Mouse (Mus musculus): ENCODE measurements around the gene Rnf17. TPM values are rescaled to one million over a fixed set of nuclear protein-coding genes. Genes with fewer than 3 reads are reported as not detected.
A peak's percentile ranks its signal among the peaks of the same experiment; 100 is the strongest.

Rnf17 gene
- total and polyA plus RNA-seq, 3 experiments, result not detected

GRCm38 (mm10) chr14:56552924-56553323 lies 150.5 kb downstream of the Rnf17 start:
- peak overlapping the region; percentile 87 for H3K4me2 ChIP-seq (ENCODE audit: insufficient read depth, low read depth, poor library complexity, severe bottlenecking)
- peaks cover 9 to 26% of the 10 kb centered on the region in 2 experiments for H3K4me1 ChIP-seq (ENCODE audit: control insufficient read depth in 1 of 2, insufficient read depth in 2 of 2)
- no peaks in the 10 kb centered on the region for H3K9me3 ChIP-seq (replicated peaks; ENCODE audit: low read length)
- DNase-seq (ENCODE audit: extremely low read depth), result peak; percentile 77
- H3K36me3 ChIP-seq (replicated peaks in 1 of 2; ENCODE audit: control insufficient read depth in 1 of 2, insufficient read depth in 1 of 2, low read length in 1 of 2), result peaks cover 35 to 57% of the 10 kb centered on the region in 2 experiments
- H3K79me2 ChIP-seq (replicated peaks; ENCODE audit: control insufficient read depth, extremely low read depth, insufficient read depth, poor library complexity, severe bottlenecking), result no peaks in the 10 kb centered on the region
- dilution Hi-C loops (cut with MboI; ENCODE audit: extremely low pct_ligation_motif_present, extremely low pct_unique_long_range_greater_than_20kb, low sequenced_read_pairs), result no loop called here
- H3K27ac ChIP-seq (ENCODE audit: insufficient read depth, low read depth), result peak overlapping the region; percentile 80
- TF ChIP-seq RAD21 (IDR thresholded peaks at IDR 0.05; ENCODE audit: low read depth, low read length) (no peak; the same call in 1 of the 2 replicates), RCOR1 (conservative IDR thresholded peaks at IDR 0.05; ENCODE audit: low read depth, low read length) (0 out of 2 replicates have a peak, but pooled peaks have one; percentile 1), EP300 (IDR thresholded peaks at IDR 0.05; ENCODE audit: low read length) (peak; percentile 77), BHLHE40 (IDR thresholded peaks at IDR 0.05; ENCODE audit: low read depth, low read length) (peak; percentile 87), ELF1 (IDR thresholded peaks at IDR 0.05; ENCODE audit: low read depth, low read length) (0 out of 2 replicates have a peak, but pooled peaks have one; percentile 11), MEF2A (IDR thresholded peaks at IDR 0.05; ENCODE audit: borderline replicate concordance, low read depth, low read length) (no peak), ZNF384 (IDR thresholded peaks at IDR 0.05; ENCODE audit: low read depth, low read length) (no peak), NRF1 (IDR thresholded peaks at IDR 0.05; ENCODE audit: low read depth, low read length) (no peak), MYC (IDR thresholded peaks at IDR 0.05; ENCODE audit: low read depth, low read length) (peak; percentile 44; the same call in 1 of the 2 replicates), JUN (IDR thresholded peaks at IDR 0.05; ENCODE audit: insufficient read depth, low read depth, low read length) (no peak), SIN3A (IDR thresholded peaks at IDR 0.05; ENCODE audit: low read length) (no peak)
- H3K9ac ChIP-seq (ENCODE audit: insufficient read depth, low read depth), result peak overlapping the region; percentile 55
- H3K4me3 ChIP-seq (replicated peaks in 1 of 3; ENCODE audit: low read depth in 2 of 3, low read length in 2 of 3, poor library complexity in 1 of 3), result peak overlapping the region; percentile 9 to 16 (median 10)
- in situ Hi-C loops (cut with MboI; ENCODE audit: low pct_ligation_motif_present, low pct_unique_long_range_greater_than_20kb, low sequenced_read_pairs), result no loop called here
- no peaks in the 10 kb centered on the region for H3K27me3 ChIP-seq (replicated peaks)

GRCm38 (mm10) chr14:56553331-56553730 lies 150.9 kb downstream of the Rnf17 start:
- DNase-seq (ENCODE audit: extremely low read depth), result peak; percentile 77
- in situ Hi-C loops (cut with MboI; ENCODE audit: low pct_ligation_motif_present, low pct_unique_long_range_greater_than_20kb, low sequenced_read_pairs) (no loop called here), dilution Hi-C loops (cut with MboI; ENCODE audit: extremely low pct_ligation_motif_present, extremely low pct_unique_long_range_greater_than_20kb, low sequenced_read_pairs) (no loop called here)
- Histone ChIP-seq H3K27ac (ENCODE audit: insufficient read depth, low read depth) (peak overlapping the region; percentile 80), H3K9ac (ENCODE audit: insufficient read depth, low read depth) (peak overlapping the region; percentile 55), H3K27me3 (replicated peaks) (no peaks in the 10 kb centered on the region), H3K4me2 (ENCODE audit: insufficient read depth, low read depth, poor library complexity, severe bottlenecking) (peak overlapping the region; percentile 87), H3K4me1 (ENCODE audit: control insufficient read depth in 1 of 2, insufficient read depth in 2 of 2) (peaks cover 9 to 26% of the 10 kb centered on the region in 2 experiments), H3K36me3 (replicated peaks in 1 of 2; ENCODE audit: control insufficient read depth in 1 of 2, insufficient read depth in 1 of 2, low read length in 1 of 2) (peaks cover 36 to 58% of the 10 kb centered on the region in 2 experiments), H3K79me2 (replicated peaks; ENCODE audit: control insufficient read depth, extremely low read depth, insufficient read depth, poor library complexity, severe bottlenecking) (no peaks in the 10 kb centered on the region), H3K9me3 (replicated peaks; ENCODE audit: low read length) (no peaks in the 10 kb centered on the region), H3K4me3 (replicated peaks in 1 of 3; ENCODE audit: low read depth in 2 of 3, low read length in 2 of 3, poor library complexity in 1 of 3) (peak overlapping the region; percentile 9 to 16 (median 10))
- TF ChIP-seq SIN3A (IDR thresholded peaks at IDR 0.05; ENCODE audit: low read length) (peak; percentile 85), HCFC1 (IDR thresholded peaks at IDR 0.05; ENCODE audit: low read depth, low read length) (no peak), ZKSCAN1 (IDR thresholded peaks at IDR 0.05; ENCODE audit: borderline replicate concordance, low read depth, low read length) (no peak), POLR2AphosphoS2 (IDR thresholded peaks at IDR 0.05; ENCODE audit: low read depth, low read length) (no peak), ZMIZ1 (IDR thresholded peaks at IDR 0.05; ENCODE audit: low read depth, low read length) (no peak), CHD1 (IDR thresholded peaks at IDR 0.05; ENCODE audit: low read depth, low read length) (no peak), CTCF (conservative IDR thresholded peaks at IDR 0.05 in 1 of 2, IDR thresholded peaks at IDR 0.05 in 1 of 2; ENCODE audit: low read depth in 2 of 2, low read length in 2 of 2) (no peak), EP300 (IDR thresholded peaks at IDR 0.05; ENCODE audit: low read length) (peak; percentile 86), USF2 (conservative IDR thresholded peaks at IDR 0.05; ENCODE audit: low read depth, low read length) (no peak), MAFK (IDR thresholded peaks at IDR 0.05; ENCODE audit: insufficient replicate concordance, low read length) (no peak), JUND (conservative IDR thresholded peaks at IDR 0.05; ENCODE audit: low read depth, low read length) (peak; percentile 87), RCOR1 (conservative IDR thresholded peaks at IDR 0.05; ENCODE audit: low read depth, low read length) (0 out of 2 replicates have a peak, but pooled peaks have one; percentile 60), ZC3H11A (IDR thresholded peaks at IDR 0.05; ENCODE audit: low read depth, low read length) (no peak), ZNF384 (IDR thresholded peaks at IDR 0.05; ENCODE audit: low read depth, low read length) (no peak), PAX5 (IDR thresholded peaks at IDR 0.05; ENCODE audit: low read length) (no peak), TBP (conservative IDR thresholded peaks at IDR 0.05; ENCODE audit: low read depth, low read length) (no peak), IRF4 (IDR thresholded peaks at IDR 0.05; ENCODE audit: low read depth, low read length) (peak; percentile 93), JUN (IDR thresholded peaks at IDR 0.05; ENCODE audit: insufficient read depth, low read depth, low read length) (peak; percentile 83), MEF2A (IDR thresholded peaks at IDR 0.05; ENCODE audit: borderline replicate concordance, low read depth, low read length) (peak; percentile 73), MYC (IDR thresholded peaks at IDR 0.05; ENCODE audit: low read depth, low read length) (no peak), MXI1 (IDR thresholded peaks at IDR 0.05; ENCODE audit: low read depth, low read length) (peak; percentile 65), BHLHE40 (IDR thresholded peaks at IDR 0.05; ENCODE audit: low read depth, low read length) (no peak), MAX (IDR thresholded peaks at IDR 0.05; ENCODE audit: low read length) (peak; percentile 11; the same call in 1 of the 2 replicates), MAZ (IDR thresholded peaks at IDR 0.05; ENCODE audit: low read depth, low read length) (no peak), E2F4 (IDR thresholded peaks at IDR 0.05; ENCODE audit: insufficient replicate concordance, low read depth, low read length) (no peak), NELFE (IDR thresholded peaks at IDR 0.05; ENCODE audit: low read depth, low read length) (no peak), UBTF (IDR thresholded peaks at IDR 0.05; ENCODE audit: low read depth, low read length) (no peak), USF1 (IDR thresholded peaks at IDR 0.05; ENCODE audit: low read depth, low read length) (no peak)

Data from CH12.LX (cell line).